Mouse (Mus musculus) stomach, postnatal 0 days (tissue): ENCODE measurements around the gene Gabarapl1. TPM values are rescaled to one million over a fixed set of nuclear protein-coding genes. Genes with fewer than 3 reads are reported as not detected.

Experiments
- ATAC-seq: fragments of 200-750 bp; cut with Nextera tagmentation; 2 replicates; pipeline ENCODE4 v1.8.0; 2017; ENCODE audit not compliant: low FRiP score, low TSS enrichment
- DNase-seq: peaks from one replicate; pipeline ENCODE4 v3.0.0-alpha.2; 2016; ENCODE audit warnings: low spot score
- H3K27ac ChIP-seq: fragments of 300-500 bp; sonication (generic); replicated peaks from 2 replicates; pipeline ENCODE4 v1.5.1; 2014; ENCODE audit warnings: mild to moderate bottlenecking, control low read depth
- H3K27me3 ChIP-seq: fragments of 300-500 bp; sonication (generic); 2 replicates; pipeline ENCODE4 v1.6.1; 2014; ENCODE audit warnings: low read length; ENCODE audit not compliant: control insufficient read depth, insufficient read depth
- H3K36me3 ChIP-seq: fragments of 300-500 bp; sonication (generic); 2 replicates; pipeline ENCODE4 v1.6.1; 2014; ENCODE audit warnings: low read length, mixed read lengths; ENCODE audit not compliant: control insufficient read depth, insufficient read depth
- H3K4me1 ChIP-seq: fragments of 300-500 bp; sonication (generic); replicated peaks from 2 replicates; pipeline ENCODE4 v1.6.1; 2014; ENCODE audit warnings: antibody characterized with exemption; ENCODE audit not compliant: control insufficient read depth, insufficient read depth
- H3K4me2 ChIP-seq: fragments of 300-500 bp; sonication (generic); replicated peaks from 2 replicates; pipeline ENCODE4 v1.6.1; 2014; ENCODE audit warnings: low read depth, mild to moderate bottlenecking, control low read depth, moderate library complexity
- H3K4me3 ChIP-seq: fragments of 300-500 bp; sonication (generic); 2 replicates; pipeline ENCODE4 v1.5.1; 2014; ENCODE audit warnings: low read depth, low read length, control low read depth
- H3K9ac ChIP-seq: fragments of 300-500 bp; sonication (generic); 2 replicates; pipeline ENCODE4 v1.6.1; 2014; ENCODE audit warnings: mild to moderate bottlenecking, low read length, control low read depth, mixed read lengths
- H3K9me3 ChIP-seq: fragments of 300-500 bp; sonication (generic); 2 replicates; pipeline ENCODE4 v1.6.1; 2016; ENCODE audit warnings: low read length; ENCODE audit not compliant: control insufficient read depth
- CTCF ChIP-seq: IDR thresholded peaks from 2 replicates; pipeline ENCODE4 v1.5.1; 2016; ENCODE audit warnings: antibody characterized with exemption, low read depth, mild to moderate bottlenecking, moderate library complexity
- EP300 ChIP-seq: optimal IDR thresholded peaks from 2 replicates; pipeline ENCODE3; 2016; ENCODE audit warnings: antibody characterized with exemption
- WGBS: fragments of 180-500 bp; shearing (Covaris S2); extraction: QIAGEN DNeasy Blood & Tissue Kit; methylation state at CpG from one replicate; pipeline ENCODE4 v1.1.7; 2014; 5-methylcytosine and 5-hydroxymethylcytosine counted together
- polyA plus RNA-seq: library from polyadenylated mRNA; unstranded; fragments of >200 nt; fragmentation: Nextera tagmentation; extraction: Ambion mirVana; gene quantifications from 2 replicates; pipeline ENCODE4 v1.2.1, GENCODE M21; 2015

Gene Gabarapl1
- polyA plus RNA-seq, 1 experiment from 2014 or later, result 46.8 TPM

DNA sequence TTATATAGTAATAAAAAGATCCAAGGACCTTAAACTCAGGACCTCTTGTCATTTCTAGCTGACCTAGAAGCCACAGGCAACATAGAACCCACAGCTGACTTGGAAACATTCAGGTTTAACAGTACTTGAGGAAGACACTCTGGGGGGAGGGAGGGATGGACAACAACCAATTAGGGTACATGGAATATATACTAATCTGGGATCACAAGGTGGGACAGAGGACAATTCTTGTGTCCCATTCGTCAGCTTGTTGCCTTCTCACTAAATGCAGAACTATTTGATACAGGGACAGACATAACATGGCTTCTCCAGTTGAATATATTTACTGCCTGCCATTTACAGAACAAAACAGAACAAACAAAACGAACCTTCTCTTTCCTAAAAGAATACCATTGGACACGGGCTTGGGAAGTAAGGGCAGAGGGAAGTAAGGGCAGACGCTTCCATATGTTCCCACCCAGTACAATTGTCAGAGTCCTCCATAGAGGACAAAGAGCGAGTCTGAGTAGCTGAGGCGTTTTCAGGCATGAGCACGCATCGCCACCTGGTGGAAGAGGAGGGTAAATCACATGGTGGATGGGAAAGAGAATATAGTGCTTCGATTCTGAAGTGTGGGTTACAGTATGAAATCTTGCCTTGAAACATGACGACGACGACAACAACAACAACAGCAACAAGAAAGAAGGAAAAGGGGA lies 26.1 kb downstream of the Gabarapl1 start:
- Histone ChIP-seq H3K27ac (no peak overlapping the region), H3K36me3 (no peaks in the 10 kb centered on the region), H3K27me3 (no peaks in the 10 kb centered on the region), H3K9me3 (no peaks in the 10 kb centered on the region), H3K4me1 (no peaks in the 10 kb centered on the region), H3K9ac (no peak overlapping the region), H3K4me3 (no peak overlapping the region), H3K4me2 (no peak overlapping the region)
- DNase-seq (peak; percentile 77), ATAC-seq (peak; percentile 70; the same call in 1 of the 2 replicates)
- WGBS, result 13% methylated on average over 12 of the region's 12 CpGs
- no peak for TF ChIP-seq EP300
- TF ChIP-seq CTCF, result peak; percentile 97

DNA sequence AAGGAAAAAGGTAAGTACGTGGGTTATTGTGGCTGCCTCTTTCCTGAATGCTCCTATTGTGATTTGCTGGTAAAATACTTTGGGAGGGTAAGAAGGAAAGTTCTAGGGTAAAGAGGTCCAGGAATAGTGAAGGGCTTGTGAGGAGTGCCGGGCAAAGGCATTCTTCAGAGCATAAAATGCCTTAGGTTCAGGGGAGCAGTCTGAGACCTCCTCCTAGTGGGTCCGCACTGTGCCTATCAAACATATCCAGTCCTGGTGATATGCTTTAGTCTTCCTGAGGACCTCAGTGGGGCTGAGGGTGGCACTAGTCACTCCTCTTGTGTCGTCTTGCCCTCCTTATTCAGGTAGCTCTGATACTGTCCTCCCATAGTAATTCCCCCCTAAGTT lies 26.7 kb downstream of the Gabarapl1 start:
- DNase-seq (no peak), ATAC-seq (no peak)
- no peak overlapping the region for H3K9ac ChIP-seq
- no peaks in the 10 kb centered on the region for H3K27me3 ChIP-seq
- no peaks in the 10 kb centered on the region for H3K4me1 ChIP-seq
- TF ChIP-seq EP300, result no peak
- no peak for TF ChIP-seq CTCF
- no peak overlapping the region for H3K4me2 ChIP-seq
- no peaks in the 10 kb centered on the region for H3K9me3 ChIP-seq
- H3K36me3 ChIP-seq, result no peaks in the 10 kb centered on the region
- no peak overlapping the region for H3K27ac ChIP-seq
- no peak overlapping the region for H3K4me3 ChIP-seq
- WGBS, result 61% methylated on average over 4 of the region's 4 CpGs

- H3K9me3 ChIP-seq, result no peaks in the 10 kb centered on the region
- no peaks in the 10 kb centered on the region for H3K4me1 ChIP-seq
- H3K4me2 ChIP-seq, result no peak overlapping the region
- no peak for DNase-seq
- WGBS, result 83% methylated on average over 2 of the region's 2 CpGs
- H3K27me3 ChIP-seq, result no peaks in the 10 kb centered on the region
- TF ChIP-seq EP300 (no peak), CTCF (no peak)
- H3K4me3 ChIP-seq, result no peak overlapping the region
- no peaks in the 10 kb centered on the region for H3K36me3 ChIP-seq
- H3K27ac ChIP-seq, result no peak overlapping the region
- H3K9ac ChIP-seq, result no peak overlapping the region
- no peak for ATAC-seq
Measured at GRCm38 (mm10) chr6:129565257-129565656, 32.3 kb downstream of the Gabarapl1 start.

- Histone ChIP-seq H3K36me3 (no peaks in the 10 kb centered on the region), H3K4me3 (no peak overlapping the region), H3K27ac (no peak overlapping the region), H3K9me3 (no peaks in the 10 kb centered on the region), H3K9ac (no peak overlapping the region), H3K4me1 (no peaks in the 10 kb centered on the region), H3K27me3 (no peaks in the 10 kb centered on the region), H3K4me2 (no peak overlapping the region)
- no peak for TF ChIP-seq EP300
- peak; percentile 62 for TF ChIP-seq CTCF
- ATAC-seq, result no peak
- DNase-seq, result no peak
- WGBS, result 24% methylated on average over 2 of the region's 2 CpGs
Measured at GRCm38 (mm10) chr6:129575315-129575714, 42.4 kb downstream of the Gabarapl1 start.

- 90% methylated on average over 8 of the region's 8 CpGs for WGBS
- no peak for ATAC-seq
- no peaks in the 10 kb centered on the region for H3K4me1 ChIP-seq
Measured at GRCm38 (mm10) chr6:129577605-129578004, 44.6 kb downstream of the Gabarapl1 start, which contains the start of gene Klre1. Gene Klre1, plus strand, starts transcription at chr6:129577905.

GRCm38 (mm10) chr6:129581274-129581673 lies 48.3 kb downstream of the Gabarapl1 start:
- ATAC-seq (no peak), DNase-seq (no peak)
- WGBS, result 59% methylated on average over 4 of the region's 4 CpGs
- H3K36me3 ChIP-seq, result no peaks in the 10 kb centered on the region
- H3K9me3 ChIP-seq, result no peaks in the 10 kb centered on the region
- no peak overlapping the region for H3K9ac ChIP-seq
- H3K27ac ChIP-seq, result no peak overlapping the region
- no peaks in the 10 kb centered on the region for H3K4me1 ChIP-seq
- no peak overlapping the region for H3K4me2 ChIP-seq
- no peak overlapping the region for H3K4me3 ChIP-seq
- TF ChIP-seq CTCF, result peak; percentile 65
- TF ChIP-seq EP300, result no peak
- no peaks in the 10 kb centered on the region for H3K27me3 ChIP-seq

More at GRCm38 (mm10) chr6:129577605-129578004, 44.6 kb downstream of the Gabarapl1 start, which contains the start of gene Klre1:
- no peak within 1 kb of the TSS for H3K9ac ChIP-seq
- H3K36me3 ChIP-seq, result no peaks in the 10 kb centered on the region
- no peak for TF ChIP-seq CTCF
- no peak for TF ChIP-seq EP300
- no peak within 1 kb of the TSS for H3K4me3 ChIP-seq
- H3K4me2 ChIP-seq, result no peak within 1 kb of the TSS
- DNase-seq, result no peak
- no peaks in the 10 kb centered on the region for H3K9me3 ChIP-seq
- H3K27ac ChIP-seq, result no peak within 1 kb of the TSS
- H3K27me3 ChIP-seq, result no peaks in the 10 kb centered on the region
